Mouse (Mus musculus) neural tube, embryonic 11.5 days (tissue): ENCODE data around the gene Ptprm. TPM values are rescaled to one million over a fixed set of nuclear protein-coding genes. Genes with fewer than 3 reads are reported as not detected.

ENCODE experiments used
- ATAC-seq: fragments of 200-750 bp; cut with Nextera tagmentation; 2 replicates; pipeline ENCODE4 v1.8.0; 2017; ENCODE audit warnings: moderate number of reproducible peaks, mild to moderate bottlenecking, moderate TSS enrichment, moderate library complexity; ENCODE audit not compliant: insufficient read depth, low FRiP score, low TSS enrichment
- DNase-seq: peaks from one replicate; pipeline ENCODE4 v3.0.0-alpha.2; 2015; ENCODE audit warnings: low spot score
- H3K27ac ChIP-seq: fragments of 300-500 bp; sonication (generic); 2 replicates; pipeline ENCODE4 v1.5.1; 2014; ENCODE audit warnings: low read depth, mild to moderate bottlenecking, low read length
- H3K27me3 ChIP-seq: fragments of 300-500 bp; sonication (generic); 2 replicates; pipeline ENCODE4 v1.6.1; 2014; ENCODE audit warnings: mild to moderate bottlenecking, low read length, mixed read lengths; ENCODE audit not compliant: control insufficient read depth, insufficient read depth
- H3K36me3 ChIP-seq: fragments of 300-500 bp; sonication (generic); 2 replicates; pipeline ENCODE4 v1.6.1; 2014; ENCODE audit warnings: mild to moderate bottlenecking, low read length, moderate library complexity, mixed read lengths; ENCODE audit not compliant: control insufficient read depth, insufficient read depth
- H3K4me1 ChIP-seq: fragments of 300-500 bp; sonication (generic); 2 replicates; pipeline ENCODE4 v1.6.1; 2014; ENCODE audit warnings: low read length, mixed read lengths; ENCODE audit not compliant: control insufficient read depth, insufficient read depth
- H3K4me2 ChIP-seq: fragments of 300-500 bp; sonication (generic); 2 replicates; pipeline ENCODE4 v1.6.1; 2014; ENCODE audit warnings: low read depth, mild to moderate bottlenecking, moderate library complexity
- H3K4me3 ChIP-seq: fragments of 300-500 bp; sonication (generic); 2 replicates; pipeline ENCODE4 v1.5.1; 2014; ENCODE audit warnings: low read depth, low read length
- H3K9ac ChIP-seq: fragments of 300-500 bp; sonication (generic); 2 replicates; pipeline ENCODE4 v1.6.1; 2014; ENCODE audit warnings: mild to moderate bottlenecking, low read length
- H3K9me3 ChIP-seq: fragments of 300-500 bp; sonication (generic); 2 replicates; pipeline ENCODE4 v1.6.1; 2016; ENCODE audit warnings: low read length; ENCODE audit not compliant: control insufficient read depth
- WGBS: fragments of 180-500 bp; shearing (Covaris S2); extraction: QIAGEN DNeasy Blood & Tissue Kit; methylation state at CpG from one replicate; pipeline ENCODE4 v1.1.7; 2014; 5-methylcytosine and 5-hydroxymethylcytosine counted together
- polyA plus RNA-seq: library from polyadenylated mRNA; unstranded; fragments of >200 nt; fragmentation: Nextera tagmentation; extraction: Ambion mirVana; gene quantifications from 2 replicates; pipeline ENCODE4 v1.2.1, GENCODE M21; 2014

The Ptprm gene
- polyA plus RNA-seq, 1 experiment from 2014 or later = 12.7 TPM

DNA sequence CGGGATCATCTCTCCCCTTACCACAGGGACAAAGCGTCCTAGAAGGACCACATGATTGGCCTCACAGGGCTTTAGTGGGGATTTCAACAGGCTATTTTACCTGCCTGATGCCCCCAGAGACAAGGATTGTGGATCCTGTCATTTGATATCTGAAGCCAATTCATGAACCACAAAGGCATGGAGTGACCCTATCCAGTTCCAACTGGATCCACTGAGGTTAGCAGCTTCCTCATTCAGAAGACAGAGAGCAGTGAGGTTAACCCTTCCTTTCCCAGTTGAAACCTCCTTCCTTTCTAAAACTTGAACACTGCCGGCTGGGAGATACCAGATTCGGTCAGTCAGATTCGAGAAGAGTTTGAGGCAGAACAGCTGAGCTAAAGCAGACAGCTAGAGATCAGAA is 14.7 kb downstream of the Ptprm start:
- WGBS = 90% methylated on average over 5 of the region's 5 CpGs
- ATAC-seq = no peak

DNA sequence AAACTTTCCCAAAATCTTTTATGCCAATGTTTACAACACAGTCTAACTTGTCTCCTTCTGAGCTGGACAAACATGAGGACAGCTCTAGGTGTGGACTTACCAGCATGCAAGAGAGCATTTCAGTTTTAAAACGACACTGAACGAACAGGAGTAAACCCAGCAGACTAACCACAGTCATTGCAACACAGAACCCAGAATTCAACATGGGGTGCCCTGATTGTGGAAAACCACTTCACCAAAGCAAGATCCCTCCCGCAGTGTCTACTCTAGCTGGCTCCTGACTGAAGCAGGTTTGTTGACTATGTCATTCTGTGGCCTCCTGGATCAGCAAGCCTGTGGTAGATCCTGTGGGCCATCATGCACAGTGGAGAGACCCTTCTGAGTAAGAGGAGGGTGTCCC is 19.9 kb downstream of the Ptprm start:
- Histone ChIP-seq H3K9ac (no peak overlapping the region), H3K4me3 (no peak overlapping the region), H3K36me3 (no peaks in the 10 kb centered on the region), H3K27ac (no peak overlapping the region), H3K9me3 (no peaks in the 10 kb centered on the region), H3K27me3 (no peaks in the 10 kb centered on the region), H3K4me2 (no peak overlapping the region), H3K4me1 (no peaks in the 10 kb centered on the region)
- 88% methylated on average over 3 of the region's 3 CpGs for WGBS
- no peak for DNase-seq
- no peak for ATAC-seq

More for the DNA sequence above, 14.7 kb downstream of the Ptprm start:
- Histone ChIP-seq H3K9me3 (no peaks in the 10 kb centered on the region), H3K27ac (no peak overlapping the region), H3K36me3 (no peaks in the 10 kb centered on the region), H3K27me3 (no peaks in the 10 kb centered on the region), H3K9ac (no peak overlapping the region), H3K4me2 (no peak overlapping the region), H3K4me3 (no peak overlapping the region), H3K4me1 (no peaks in the 10 kb centered on the region)
- DNase-seq = no peak

DNA sequence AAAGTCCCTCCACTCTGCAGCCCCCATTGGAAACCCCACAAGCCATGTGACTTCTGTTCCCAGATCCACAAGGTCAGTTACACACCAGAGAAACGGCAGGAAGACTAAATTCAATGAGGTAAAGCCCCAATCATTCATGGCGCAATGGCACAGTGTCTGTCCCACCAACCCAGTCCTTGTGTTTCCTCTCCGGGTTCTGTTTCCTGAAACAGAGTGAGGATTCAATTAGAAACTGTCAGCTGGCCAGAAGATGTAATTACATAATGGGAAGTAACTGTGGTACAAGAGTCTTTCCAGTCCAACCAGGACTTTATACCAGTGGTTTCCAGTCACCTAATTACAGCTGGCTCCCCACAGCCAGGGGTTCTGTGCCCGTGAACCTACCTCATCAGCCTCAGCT is 24.8 kb downstream of the Ptprm start:
- H3K27ac ChIP-seq = no peak overlapping the region
- H3K4me1 ChIP-seq = no peaks in the 10 kb centered on the region
- no peak for DNase-seq
- no peak overlapping the region for H3K4me2 ChIP-seq
- WGBS = 82% methylated on average over 4 of the region's 4 CpGs
- H3K36me3 ChIP-seq = no peaks in the 10 kb centered on the region
- ATAC-seq = no peak
- no peak overlapping the region for H3K9ac ChIP-seq
- no peaks in the 10 kb centered on the region for H3K9me3 ChIP-seq
- H3K4me3 ChIP-seq = no peak overlapping the region
- no peaks in the 10 kb centered on the region for H3K27me3 ChIP-seq

DNA sequence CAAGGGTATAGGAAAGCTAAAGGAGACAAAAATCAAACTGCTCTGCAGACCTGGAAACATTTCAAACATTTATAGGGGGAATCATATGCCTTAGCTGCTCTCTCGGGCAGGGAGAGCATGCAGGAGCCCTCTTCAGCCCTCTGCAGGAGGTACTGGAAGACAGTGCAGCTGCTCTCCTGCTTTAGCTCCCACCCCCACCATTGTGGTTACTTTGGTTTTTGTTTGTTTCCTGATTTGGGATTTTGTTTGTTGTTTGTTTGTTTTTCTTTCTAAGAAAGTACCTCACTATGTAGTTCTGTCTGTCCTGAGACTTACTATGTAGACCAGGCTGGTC is 29.8 kb downstream of the Ptprm start:
- ATAC-seq (no peak), DNase-seq (no peak)
- 33% methylated on average over 1 of the region's 1 CpGs for WGBS
- H3K4me3 ChIP-seq = no peak overlapping the region
- H3K27me3 ChIP-seq = no peaks in the 10 kb centered on the region
- H3K4me2 ChIP-seq = no peak overlapping the region
- no peak overlapping the region for H3K27ac ChIP-seq
- no peak overlapping the region for H3K9ac ChIP-seq
- H3K9me3 ChIP-seq = no peaks in the 10 kb centered on the region
- H3K36me3 ChIP-seq = no peaks in the 10 kb centered on the region
- H3K4me1 ChIP-seq = no peaks in the 10 kb centered on the region

DNA sequence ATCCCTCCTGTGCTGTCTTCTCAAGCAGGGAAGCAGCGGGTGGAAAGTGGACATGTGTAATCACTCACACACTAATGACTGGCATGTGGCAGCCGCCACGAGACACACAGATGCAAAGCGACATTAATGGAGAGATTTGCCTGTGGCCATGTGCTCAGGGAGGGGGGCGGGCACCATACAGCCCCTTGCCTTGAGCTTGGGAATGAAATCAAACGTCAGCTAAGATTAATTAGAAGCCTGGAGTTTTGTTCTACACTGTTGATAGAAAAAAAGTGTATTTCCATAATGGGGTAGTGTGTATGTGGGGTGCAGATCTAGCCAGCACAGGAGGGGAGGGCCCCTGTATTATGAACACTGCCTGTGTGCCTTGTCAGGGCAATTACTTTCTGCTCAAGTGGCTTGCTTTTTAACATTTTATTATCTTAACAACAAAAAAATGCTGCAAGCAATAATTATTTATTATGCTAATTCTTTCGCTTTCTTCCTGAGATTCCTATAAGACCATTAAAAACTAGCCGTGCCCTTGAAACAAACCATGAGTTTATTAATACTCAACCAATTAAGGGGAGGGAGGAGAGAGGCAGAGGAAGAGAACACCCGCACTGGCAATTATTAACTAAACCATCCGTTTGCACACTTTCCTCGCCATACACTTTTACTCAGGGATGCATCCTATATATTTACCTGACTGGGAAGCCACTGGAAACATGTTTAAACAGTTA is 30.3 kb downstream of the Ptprm start:
- H3K27ac ChIP-seq = no peak overlapping the region
- ATAC-seq (0 out of 2 replicates have a peak, but pooled peaks have one; percentile 35), DNase-seq (peak; percentile 30)
- no peak overlapping the region for H3K4me2 ChIP-seq
- H3K9me3 ChIP-seq = no peaks in the 10 kb centered on the region
- no peaks in the 10 kb centered on the region for H3K4me1 ChIP-seq
- H3K27me3 ChIP-seq = no peaks in the 10 kb centered on the region
- 47% methylated on average over 11 of the region's 11 CpGs for WGBS
- H3K36me3 ChIP-seq = no peaks in the 10 kb centered on the region
- no peak overlapping the region for H3K9ac ChIP-seq
- H3K4me3 ChIP-seq = no peak overlapping the region

DNA sequence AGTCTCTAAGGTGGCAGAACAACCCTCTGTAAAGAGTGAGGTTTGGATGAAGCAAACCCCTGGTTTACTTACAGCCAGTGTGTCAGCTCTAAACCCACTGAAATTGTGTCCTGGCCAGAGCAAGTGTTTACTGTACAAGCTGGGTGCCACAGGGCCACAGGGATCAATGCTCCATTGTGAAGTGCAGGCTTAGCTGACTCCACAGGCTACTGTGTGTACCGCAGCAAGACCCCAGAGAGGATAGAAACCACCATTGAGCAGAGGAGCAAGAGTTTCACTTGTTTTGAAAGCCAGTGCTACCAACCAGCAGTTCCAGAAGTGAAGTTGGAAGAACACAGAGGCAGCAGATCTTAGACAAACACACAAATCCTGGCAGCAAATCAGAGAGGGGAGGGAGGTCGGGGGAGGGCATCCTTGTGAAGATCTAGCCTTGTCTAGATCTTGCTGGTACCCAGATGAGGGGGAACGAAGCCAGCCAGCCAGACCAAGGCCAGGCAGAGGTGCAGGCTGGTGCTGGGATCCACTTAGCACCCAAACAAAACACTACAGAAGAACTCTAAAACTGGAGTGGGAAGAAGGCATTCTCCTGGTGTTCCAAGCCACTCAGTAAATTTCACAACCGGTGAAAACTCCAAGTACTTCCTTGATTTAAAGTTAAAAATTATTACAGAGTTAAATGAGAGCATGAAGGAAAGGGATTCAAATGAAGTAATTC is 39.6 kb downstream of the Ptprm start:
- Histone ChIP-seq H3K27ac (no peak overlapping the region), H3K9me3 (no peaks in the 10 kb centered on the region), H3K4me2 (no peak overlapping the region), H3K27me3 (no peaks in the 10 kb centered on the region), H3K4me1 (no peaks in the 10 kb centered on the region), H3K4me3 (no peak overlapping the region), H3K9ac (no peak overlapping the region), H3K36me3 (no peaks in the 10 kb centered on the region)
- WGBS = 80% methylated on average over 4 of the region's 4 CpGs
- ATAC-seq (no peak), DNase-seq (no peak)

DNA sequence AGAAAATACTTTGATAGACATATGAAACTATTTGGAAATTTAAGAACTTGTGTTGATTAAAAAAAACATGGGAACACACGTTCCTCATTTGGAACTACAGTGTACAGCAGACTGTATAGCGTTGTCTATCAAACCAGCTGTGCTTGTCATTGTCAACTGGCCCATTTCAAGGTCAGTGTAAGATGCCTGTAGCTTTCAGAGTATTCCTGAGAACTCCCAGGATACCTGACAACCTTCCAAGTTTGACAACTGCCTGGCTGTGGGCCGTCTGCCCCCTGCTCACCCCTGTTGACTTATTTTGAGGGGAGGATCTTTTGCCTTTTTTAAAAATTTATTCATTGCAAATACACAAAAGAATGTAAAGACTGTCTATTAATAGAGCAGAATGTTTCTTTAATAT is 45.8 kb downstream of the Ptprm start:
- Histone ChIP-seq H3K9ac (no peak overlapping the region), H3K4me3 (no peak overlapping the region), H3K4me2 (no peak overlapping the region), H3K9me3 (no peaks in the 10 kb centered on the region), H3K27ac (no peak overlapping the region), H3K36me3 (no peaks in the 10 kb centered on the region), H3K4me1 (no peaks in the 10 kb centered on the region), H3K27me3 (no peaks in the 10 kb centered on the region)
- DNase-seq = no peak
- 93% methylated on average over 3 of the region's 3 CpGs for WGBS
- no peak for ATAC-seq

DNA sequence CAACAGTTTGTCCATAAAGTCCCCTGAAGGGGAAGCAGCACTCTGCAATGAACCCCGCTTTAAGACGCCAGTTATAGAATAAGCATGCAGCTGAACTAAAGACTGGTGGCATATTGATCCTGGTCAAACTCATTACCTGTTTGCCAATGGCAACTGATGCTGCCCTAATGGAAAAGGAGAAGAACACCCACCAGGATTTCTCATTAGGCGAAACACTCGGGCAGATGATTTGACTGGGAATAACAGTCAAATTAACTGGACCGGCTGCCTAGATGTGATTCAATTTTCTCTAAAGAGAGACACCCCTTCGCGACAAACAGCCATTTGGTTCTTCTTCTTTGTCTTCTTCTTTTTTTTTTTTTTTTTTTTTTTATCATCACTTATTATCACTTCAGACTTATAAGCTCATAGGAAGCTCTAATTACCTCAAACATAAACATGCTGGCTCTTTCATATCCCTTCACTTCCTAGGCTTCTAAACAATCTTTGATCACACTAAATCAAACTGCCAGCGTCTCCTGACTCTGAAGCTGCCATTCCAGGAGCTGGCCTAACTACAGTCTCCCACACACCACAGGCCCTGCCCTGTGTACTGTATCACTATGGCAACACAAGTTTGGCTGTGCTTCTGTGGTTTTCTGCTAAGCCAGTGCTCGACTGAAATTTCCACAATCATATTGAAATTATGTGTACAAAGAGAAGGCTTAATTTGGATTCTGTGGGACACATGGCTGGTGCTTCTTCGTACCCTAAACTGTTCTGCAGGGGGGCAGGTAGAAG is 48.0 kb downstream of the Ptprm start:
- Histone ChIP-seq H3K9me3 (no peaks in the 10 kb centered on the region), H3K4me2 (no peak overlapping the region), H3K4me1 (no peaks in the 10 kb centered on the region), H3K27me3 (no peaks in the 10 kb centered on the region), H3K9ac (no peak overlapping the region), H3K4me3 (no peak overlapping the region), H3K27ac (no peak overlapping the region), H3K36me3 (no peaks in the 10 kb centered on the region)
- no peak for ATAC-seq
- WGBS = 87% methylated on average over 10 of the region's 10 CpGs
- no peak for DNase-seq
